8 mouse cellular contexts compared by ENCODE assay signal in the genomic region with DNA sequence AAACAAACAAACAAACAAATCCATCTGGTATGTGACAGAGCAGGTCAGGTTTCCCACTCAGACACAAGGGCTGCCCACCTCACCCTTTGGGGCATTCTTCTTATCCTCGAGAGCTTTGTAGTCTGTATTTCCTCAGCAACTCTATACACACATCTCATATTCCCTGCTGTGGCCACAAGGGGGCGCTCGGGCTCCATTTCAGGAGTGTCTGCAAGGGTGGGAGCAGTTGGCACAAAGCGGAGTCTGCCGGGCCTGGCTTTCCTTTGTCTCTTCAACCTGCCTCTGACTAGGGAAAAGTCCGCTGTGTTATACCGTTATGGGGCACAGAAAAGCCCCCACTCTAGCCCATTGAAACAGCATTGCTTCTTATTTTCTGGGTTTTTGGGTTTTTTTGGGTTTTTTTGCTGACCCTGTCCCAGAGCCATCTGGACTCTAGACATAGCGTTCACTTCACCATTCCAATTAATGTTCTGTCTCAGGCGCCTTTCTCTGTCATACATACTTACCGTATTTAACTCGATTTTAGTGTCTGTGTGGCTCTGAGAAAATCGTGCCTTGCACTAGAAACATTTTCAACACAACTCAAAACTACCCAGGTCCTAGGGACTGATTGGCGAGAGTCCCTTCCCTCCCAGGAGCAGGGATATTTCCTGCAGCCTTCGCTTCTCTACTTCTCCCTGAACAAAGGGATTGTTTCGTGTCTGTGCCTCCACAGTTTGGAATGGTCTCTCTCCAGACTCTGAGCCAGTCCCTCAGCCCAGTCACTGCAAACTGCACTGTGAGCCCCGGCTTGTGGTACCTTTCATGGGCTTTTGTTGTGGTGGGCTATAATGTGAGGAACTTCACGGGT. TPM values are rescaled to one million over a fixed set of nuclear protein-coding genes. Genes with fewer than 3 reads are reported as not detected.
A peak's percentile ranks its signal among the peaks of the same experiment; 100 is the strongest.
DNase-seq lines count a peak whose midpoint lies in the region; ATAC-seq and TF ChIP-seq lines count a peak whose summit lies in the region.

No protein-coding gene starts in this region.

- WGBS in embryonic facial prominence, embryonic 12.5 days, result 31% methylated on average over 17 of the region's 17 CpGs
- 42% methylated on average over 17 of the region's 17 CpGs for WGBS in limb, embryonic 12.5 days
- 12% methylated on average over 17 of the region's 17 CpGs for WGBS in midbrain, embryonic 16.5 days
- 41% methylated on average over 17 of the region's 17 CpGs for WGBS in spleen, adult 2 months

- no peak overlapping the region for H3K4me3 ChIP-seq in embryonic facial prominence, embryonic 12.5 days
- no peak overlapping the region for H3K4me3 ChIP-seq in limb, embryonic 12.5 days (replicated peaks)
- H3K4me3 ChIP-seq in midbrain, embryonic 16.5 days (ENCODE audit: low read depth, low read length), result no peak overlapping the region
- no peak overlapping the region for H3K4me3 ChIP-seq in spleen, adult 2 months (ENCODE audit: extremely low read depth, insufficient read depth, insufficient read length)

- H3K9me3 ChIP-seq in embryonic facial prominence, embryonic 12.5 days, result no peaks in the 10 kb centered on the region
- H3K9me3 ChIP-seq in limb, embryonic 12.5 days, result no peaks in the 10 kb centered on the region
- H3K9me3 ChIP-seq in midbrain, embryonic 16.5 days (replicated peaks; ENCODE audit: control insufficient read depth, low read length, poor library complexity, severe bottlenecking), result no peaks in the 10 kb centered on the region

- peak; percentile 99 for TF ChIP-seq CTCF in spleen, adult 2 months (IDR thresholded peaks at IDR 0.05; ENCODE audit: extremely low read depth, insufficient read depth, insufficient read length, insufficient replicate concordance)

- H3K27me3 ChIP-seq in embryonic facial prominence, embryonic 12.5 days, result no peaks in the 10 kb centered on the region
- H3K27me3 ChIP-seq in limb, embryonic 12.5 days, result no peaks in the 10 kb centered on the region
- H3K27me3 ChIP-seq in midbrain, embryonic 16.5 days (ENCODE audit: control insufficient read depth, insufficient read depth, low read depth, low read length), result no peaks in the 10 kb centered on the region
- no peaks in the 10 kb centered on the region for H3K27me3 ChIP-seq in spleen, adult 2 months (ENCODE audit: control insufficient read depth, insufficient read depth, low read length)

- H3K4me2 ChIP-seq in embryonic facial prominence, embryonic 12.5 days (replicated peaks), result no peak overlapping the region
- no peak overlapping the region for H3K4me2 ChIP-seq in limb, embryonic 12.5 days
- H3K4me2 ChIP-seq in midbrain, embryonic 16.5 days (ENCODE audit: low read length), result peak overlapping the region; percentile 10; the same call in 1 of the 2 replicates

- peaks cover 7% of the 10 kb centered on the region; the same call in 1 of the 2 replicates for H3K4me1 ChIP-seq in embryonic facial prominence, embryonic 12.5 days
- no peaks in the 10 kb centered on the region; the same call in 1 of the 2 replicates for H3K4me1 ChIP-seq in limb, embryonic 12.5 days (replicated peaks)
- peaks cover 11% of the 10 kb centered on the region; the same call in 1 of the 2 replicates for H3K4me1 ChIP-seq in midbrain, embryonic 16.5 days (ENCODE audit: control insufficient read depth, insufficient read depth, low read length)
- H3K4me1 ChIP-seq in spleen, adult 2 months (ENCODE audit: control insufficient read depth, insufficient read depth, insufficient read length), result no peaks in the 10 kb centered on the region

- peak; percentile 74 for ATAC-seq in embryonic facial prominence, embryonic 12.5 days (ENCODE audit: insufficient number of reproducible peaks, insufficient read depth, low FRiP score, low TSS enrichment)
- ATAC-seq in limb, embryonic 12.5 days (ENCODE audit: insufficient number of reproducible peaks, insufficient read depth, low FRiP score, low TSS enrichment, low read depth), result peak; percentile 83
- ATAC-seq in midbrain, embryonic 16.5 days, result peak; percentile 95

- no peak overlapping the region for H3K9ac ChIP-seq in embryonic facial prominence, embryonic 12.5 days
- H3K9ac ChIP-seq in limb, embryonic 12.5 days (replicated peaks), result peak overlapping the region; percentile 23; the same call in 1 of the 2 replicates
- peak overlapping the region; percentile 67 for H3K9ac ChIP-seq in midbrain, embryonic 16.5 days (ENCODE audit: low read depth, low read length)

- DNase-seq in 3134 (ENCODE audit: extremely low read depth, insufficient read length, low spot score), result peak; percentile 56
- peak; percentile 96 for DNase-seq in adrenal gland, postnatal 36 days
- DNase-seq in heart, adult 8-10 months (ENCODE audit: low spot score), result peak; percentile 93
- peak; percentile 85 to 93 for DNase-seq in kidney, adult 8-10 months
- DNase-seq in spleen, adult 2 months (ENCODE audit: low read depth in 1 of 2, low spot score in 2 of 2), result peak; percentile 61 to 87

- peak overlapping the region; percentile 25 for H3K27ac ChIP-seq in embryonic facial prominence, embryonic 12.5 days
- H3K27ac ChIP-seq in limb, embryonic 12.5 days, result peak overlapping the region; percentile 18; the same call in 1 of the 2 replicates
- peak overlapping the region; percentile 86 for H3K27ac ChIP-seq in midbrain, embryonic 16.5 days (ENCODE audit: low read length)
- no peak overlapping the region for H3K27ac ChIP-seq in spleen, adult 2 months (ENCODE audit: insufficient read depth, low read length)

- TF ChIP-seq POLR2A in spleen, adult 2 months (IDR thresholded peaks at IDR 0.05; ENCODE audit: low read depth, low read length), result no peak

- peaks cover 34% of the 10 kb centered on the region for H3K36me3 ChIP-seq in embryonic facial prominence, embryonic 12.5 days
- H3K36me3 ChIP-seq in limb, embryonic 12.5 days, result peaks cover 74% of the 10 kb centered on the region
- H3K36me3 ChIP-seq in midbrain, embryonic 16.5 days (ENCODE audit: control insufficient read depth, insufficient read depth, low read length), result no peaks in the 10 kb centered on the region; the same call in 1 of the 2 replicates
- H3K36me3 ChIP-seq in spleen, adult 2 months (ENCODE audit: control insufficient read depth, insufficient read depth, low read length), result 0 out of 2 replicates have a peak, but pooled peaks cover 3% of the 10 kb centered on the region

RNA-seq across cellular contexts. Expression of a gene that starts 13.8 kb away (rescaled TPM):
- total RNA-seq in adrenal gland, postnatal 36 days (2021), result 10 to 100 TPM; 12.2 to 18.8 TPM
- 19.1 and 20.3 TPM in 2 replicates for polyA plus RNA-seq in embryonic facial prominence, embryonic 12.5 days (2016; fragmentation: Nextera tagmentation; extraction: Ambion mirVana)
- 10 to 100 TPM; 13.9 to 20.3 (median 17.1) TPM for total RNA-seq in heart, adult 8-10 months (2022)
- polyA plus RNA-seq in limb, embryonic 12.5 days (2016; fragmentation: Nextera tagmentation; extraction: Ambion mirVana), result 17.5 and 19.9 TPM in 2 replicates
- 8.4 and 8.9 TPM in 2 replicates for polyA plus RNA-seq in midbrain, embryonic 16.5 days (2015; fragmentation: Nextera tagmentation; extraction: Ambion mirVana)
- polyA plus RNA-seq in spleen, adult 2 months (2012; rRNA removed), result 10.9 and 11.1 TPM in 2 replicates

RNA-seq across cellular contexts. Expression of a gene that starts 25.3 kb away (rescaled TPM):
- total RNA-seq in adrenal gland, postnatal 36 days (2021), result not detected
- 1.8 and 2.5 TPM in 2 replicates for polyA plus RNA-seq in embryonic facial prominence, embryonic 12.5 days (2016; fragmentation: Nextera tagmentation; extraction: Ambion mirVana)
- under 1 TPM; 0.37 to 0.78 (median 0.38) TPM for total RNA-seq in heart, adult 8-10 months (2022)
- polyA plus RNA-seq in limb, embryonic 12.5 days (2016; fragmentation: Nextera tagmentation; extraction: Ambion mirVana), result 0.80 and 0.88 TPM in 2 replicates
- 0.15 and 0.16 TPM in 2 replicates for polyA plus RNA-seq in midbrain, embryonic 16.5 days (2015; fragmentation: Nextera tagmentation; extraction: Ambion mirVana)
- 0.06 TPM in 1 of 2 replicates, not detected in the other for polyA plus RNA-seq in spleen, adult 2 months (2012; rRNA removed)
